Mouse (Mus musculus) brain, embryonic 18.5 days (tissue): ENCODE data around the gene Col20a1.

Experiments
- DNase-seq: peaks from one replicate; pipeline ENCODE4 v3.0.0-alpha.2; 2012; ENCODE audit warnings: low read depth, low spot score

Gene Col20a1

GRCm38 (mm10) chr2:180994360-180994759, 8.0 kb downstream of the Col20a1 start:
- no peak for DNase-seq

GRCm38 (mm10) chr2:180995457-180995856, 9.1 kb downstream of the Col20a1 start:
- DNase-seq = no peak

- no peak for DNase-seq
Measured at GRCm38 (mm10) chr2:180996436-180996835, 10.1 kb downstream of the Col20a1 start.

- no peak for DNase-seq
Measured at GRCm38 (mm10) chr2:180996905-180997304, 10.6 kb downstream of the Col20a1 start.

GRCm38 (mm10) chr2:181007054-181007453, 20.7 kb downstream of the Col20a1 start:
- no peak for DNase-seq

GRCm38 (mm10) chr2:181008339-181008738, 22.0 kb downstream of the Col20a1 start:
- DNase-seq = no peak

GRCm38 (mm10) chr2:181031406-181031934, 45.1 kb downstream of the Col20a1 start:
- DNase-seq = no peak

- no peak for DNase-seq
Measured at GRCm38 (mm10) chr2:181032407-181032806, 46.1 kb downstream of the Col20a1 start.

GRCm38 (mm10) chr2:181033310-181033709, 47.0 kb downstream of the Col20a1 start:
- DNase-seq = no peak

GRCm38 (mm10) chr2:181035186-181035585, 48.9 kb downstream of the Col20a1 start:
- DNase-seq = no peak

GRCm38 (mm10) chr2:181036561-181036960, 50.2 kb downstream of the Col20a1 start:
- DNase-seq = no peak

- DNase-seq = no peak
Measured at GRCm38 (mm10) chr2:181038644-181039355, 52.5 kb downstream of the Col20a1 start.

- no peak for DNase-seq
Measured at GRCm38 (mm10) chr2:181039356-181039680, 53.0 kb downstream of the Col20a1 start.

- no peak for DNase-seq
Measured at GRCm38 (mm10) chr2:181041941-181042340, 55.6 kb downstream of the Col20a1 start.

- DNase-seq = no peak
Measured at GRCm38 (mm10) chr2:181042376-181042775, 56.0 kb downstream of the Col20a1 start.

GRCm38 (mm10) chr2:181043437-181043836, 57.1 kb downstream of the Col20a1 start, which contains the start of gene Chrna4:
Gene Chrna4, minus strand, starts transcription at chr2:181043546.
- DNase-seq = no peak

GRCm38 (mm10) chr2:181044001-181044400, 57.7 kb downstream of the Col20a1 start:
- DNase-seq = no peak

GRCm38 (mm10) chr2:181048252-181048945, 62.1 kb downstream of the Col20a1 start:
- DNase-seq = no peak

GRCm38 (mm10) chr2:181048986-181049385, 62.7 kb downstream of the Col20a1 start:
- DNase-seq = no peak

GRCm38 (mm10) chr2:181052171-181052570, 65.8 kb downstream of the Col20a1 start:
- DNase-seq = no peak

GRCm38 (mm10) chr2:181057341-181057740, 71.0 kb downstream of the Col20a1 start:
- no peak for DNase-seq

GRCm38 (mm10) chr2:181058193-181058592, 71.9 kb downstream of the Col20a1 start:
- DNase-seq = no peak

- DNase-seq = no peak
Measured at GRCm38 (mm10) chr2:181060127-181060526, 73.8 kb downstream of the Col20a1 start.
